Mouse (Mus musculus): ENCODE measurements at regions not wholly inside any gene's neighbourhood (a gene's known extent, or its start where the extent isn't known, plus 50 kb on each side); places are given as distances from the start of the nearest gene placed in this dataset.

GRCm38 (mm10) chr10:43751881-43752675, 149.5 kb downstream of the Qrsl1 start:
- H3K9ac ChIP-seq (ENCODE audit: low read length) = no peak overlapping the region
- no peaks in the 10 kb centered on the region for H3K9me3 ChIP-seq (ENCODE audit: control insufficient read depth, low read length)
- no peaks in the 10 kb centered on the region for H3K36me3 ChIP-seq (ENCODE audit: control insufficient read depth, insufficient read depth, low read length)
- H3K4me1 ChIP-seq (ENCODE audit: control insufficient read depth in 2 of 2, insufficient read depth in 2 of 2, low read length in 2 of 2) = peaks cover 6 to 13% of the 10 kb centered on the region in 2 experiments
- no peaks in the 10 kb centered on the region for H3K27me3 ChIP-seq (ENCODE audit: control insufficient read depth, insufficient read depth, low read length)
- WGBS = 40% methylated on average over 5 of the region's 5 CpGs
- ATAC-seq (ENCODE audit: insufficient number of reproducible peaks, insufficient read depth, low FRiP score, low read depth) = peak; percentile 43; the same call in 1 of the 2 replicates
- no peak overlapping the region for H3K27ac ChIP-seq (replicated peaks in 1 of 2; ENCODE audit: control insufficient read depth in 1 of 2, insufficient read depth in 1 of 2, low read depth in 2 of 2, low read length in 2 of 2)
- no peak overlapping the region for H3K4me3 ChIP-seq (ENCODE audit: control insufficient read depth in 1 of 2, insufficient read depth in 1 of 2, low read depth in 1 of 2, low read length in 2 of 2)
- H3K4me2 ChIP-seq (ENCODE audit: low read length) = no peak overlapping the region

- H3K4me1 ChIP-seq (ENCODE audit: control insufficient read depth in 2 of 2, insufficient read depth in 2 of 2, low read length in 2 of 2) = peaks cover 4 to 6% of the 10 kb centered on the region in 2 experiments
- 54% methylated on average over 6 of the region's 6 CpGs for WGBS
These were observed 144.5 kb downstream of the Qrsl1 start for GRCm38 (mm10) chr10:43756881-43757565.

GRCm38 (mm10) chr10:43758124-43759025, 143.2 kb downstream of the Qrsl1 start:
- Histone ChIP-seq H3K4me1 (ENCODE audit: control insufficient read depth in 2 of 2, insufficient read depth in 2 of 2, low read length in 2 of 2) (peaks cover 0 to 4% of the 10 kb centered on the region in 2 experiments; a peak in 1 of 4 replicates), H3K27ac (replicated peaks in 1 of 2; ENCODE audit: control insufficient read depth in 1 of 2, insufficient read depth in 1 of 2, low read depth in 2 of 2, low read length in 2 of 2) (no peak overlapping the region), H3K4me3 (ENCODE audit: control insufficient read depth in 1 of 2, insufficient read depth in 1 of 2, low read depth in 1 of 2, low read length in 2 of 2) (no peak overlapping the region), H3K4me2 (ENCODE audit: low read length) (no peak overlapping the region), H3K9me3 (ENCODE audit: control insufficient read depth, low read length) (no peaks in the 10 kb centered on the region), H3K27me3 (ENCODE audit: control insufficient read depth, insufficient read depth, low read length) (no peaks in the 10 kb centered on the region), H3K36me3 (ENCODE audit: control insufficient read depth, insufficient read depth, low read length) (no peaks in the 10 kb centered on the region), H3K9ac (ENCODE audit: low read length) (no peak overlapping the region)
- WGBS = 76% methylated on average over 10 of the region's 10 CpGs
- no peak for ATAC-seq (ENCODE audit: insufficient number of reproducible peaks, insufficient read depth, low FRiP score, low read depth)

More at GRCm38 (mm10) chr10:43756881-43757565, 144.5 kb downstream of the Qrsl1 start:
- H3K36me3 ChIP-seq (ENCODE audit: control insufficient read depth, insufficient read depth, low read length) = no peaks in the 10 kb centered on the region
- no peak overlapping the region for H3K4me2 ChIP-seq (ENCODE audit: low read length)
- H3K9ac ChIP-seq (ENCODE audit: low read length) = no peak overlapping the region
- H3K27me3 ChIP-seq (ENCODE audit: control insufficient read depth, insufficient read depth, low read length) = no peaks in the 10 kb centered on the region
- H3K27ac ChIP-seq (replicated peaks in 1 of 2; ENCODE audit: control insufficient read depth in 1 of 2, insufficient read depth in 1 of 2, low read depth in 2 of 2, low read length in 2 of 2) = no peak overlapping the region
- no peak for ATAC-seq (ENCODE audit: insufficient number of reproducible peaks, insufficient read depth, low FRiP score, low read depth)
- H3K9me3 ChIP-seq (ENCODE audit: control insufficient read depth, low read length) = no peaks in the 10 kb centered on the region
- H3K4me3 ChIP-seq (ENCODE audit: control insufficient read depth in 1 of 2, insufficient read depth in 1 of 2, low read depth in 1 of 2, low read length in 2 of 2) = no peak overlapping the region

GRCm38 (mm10) chr10:43759186-43759905, 142.2 kb downstream of the Qrsl1 start:
- Histone ChIP-seq H3K4me2 (ENCODE audit: low read length) (no peak overlapping the region), H3K9ac (ENCODE audit: low read length) (no peak overlapping the region), H3K9me3 (ENCODE audit: control insufficient read depth, low read length) (0 out of 2 replicates have a peak, but pooled peaks cover 4% of the 10 kb centered on the region), H3K27me3 (ENCODE audit: control insufficient read depth, insufficient read depth, low read length) (no peaks in the 10 kb centered on the region), H3K27ac (replicated peaks in 1 of 2; ENCODE audit: control insufficient read depth in 1 of 2, insufficient read depth in 1 of 2, low read depth in 2 of 2, low read length in 2 of 2) (no peak overlapping the region), H3K4me1 (ENCODE audit: control insufficient read depth in 2 of 2, insufficient read depth in 2 of 2, low read length in 2 of 2) (peaks cover 0 to 4% of the 10 kb centered on the region in 2 experiments; a peak in 1 of 4 replicates), H3K4me3 (ENCODE audit: control insufficient read depth in 1 of 2, insufficient read depth in 1 of 2, low read depth in 1 of 2, low read length in 2 of 2) (no peak overlapping the region), H3K36me3 (ENCODE audit: control insufficient read depth, insufficient read depth, low read length) (no peaks in the 10 kb centered on the region)
- ATAC-seq (ENCODE audit: insufficient number of reproducible peaks, insufficient read depth, low FRiP score, low read depth) = no peak
- WGBS = 61% methylated on average over 14 of the region's 14 CpGs

- 65% methylated on average over 5 of the region's 5 CpGs for WGBS
- Histone ChIP-seq H3K4me2 (ENCODE audit: low read length) (no peak overlapping the region), H3K9me3 (ENCODE audit: control insufficient read depth, low read length) (0 out of 2 replicates have a peak, but pooled peaks cover 4% of the 10 kb centered on the region), H3K9ac (ENCODE audit: low read length) (no peak overlapping the region), H3K36me3 (ENCODE audit: control insufficient read depth, insufficient read depth, low read length) (no peaks in the 10 kb centered on the region), H3K4me1 (ENCODE audit: control insufficient read depth in 2 of 2, insufficient read depth in 2 of 2, low read length in 2 of 2) (peaks cover 0 to 4% of the 10 kb centered on the region in 2 experiments; a peak in 1 of 4 replicates), H3K27ac (replicated peaks in 1 of 2; ENCODE audit: control insufficient read depth in 1 of 2, insufficient read depth in 1 of 2, low read depth in 2 of 2, low read length in 2 of 2) (no peak overlapping the region), H3K27me3 (ENCODE audit: control insufficient read depth, insufficient read depth, low read length) (no peaks in the 10 kb centered on the region), H3K4me3 (ENCODE audit: control insufficient read depth in 1 of 2, insufficient read depth in 1 of 2, low read depth in 1 of 2, low read length in 2 of 2) (no peak overlapping the region)
- ATAC-seq (ENCODE audit: insufficient number of reproducible peaks, insufficient read depth, low FRiP score, low read depth) = no peak
These were observed 141.7 kb downstream of the Qrsl1 start for GRCm38 (mm10) chr10:43759906-43760281.

GRCm38 (mm10) chr10:43761979-43762570, 139.5 kb downstream of the Qrsl1 start:
- Histone ChIP-seq H3K9me3 (ENCODE audit: control insufficient read depth, low read length) (0 out of 2 replicates have a peak, but pooled peaks cover 4% of the 10 kb centered on the region), H3K4me1 (ENCODE audit: control insufficient read depth in 2 of 2, insufficient read depth in 2 of 2, low read length in 2 of 2) (peaks cover 0 to 5% of the 10 kb centered on the region in 2 experiments; a peak in 1 of 4 replicates), H3K4me3 (ENCODE audit: control insufficient read depth in 1 of 2, insufficient read depth in 1 of 2, low read depth in 1 of 2, low read length in 2 of 2) (no peak overlapping the region), H3K27ac (replicated peaks in 1 of 2; ENCODE audit: control insufficient read depth in 1 of 2, insufficient read depth in 1 of 2, low read depth in 2 of 2, low read length in 2 of 2) (no peak overlapping the region), H3K36me3 (ENCODE audit: control insufficient read depth, insufficient read depth, low read length) (no peaks in the 10 kb centered on the region), H3K4me2 (ENCODE audit: low read length) (no peak overlapping the region), H3K27me3 (ENCODE audit: control insufficient read depth, insufficient read depth, low read length) (no peaks in the 10 kb centered on the region), H3K9ac (ENCODE audit: low read length) (no peak overlapping the region)
- 53% methylated on average over 6 of the region's 6 CpGs for WGBS
- ATAC-seq (ENCODE audit: insufficient number of reproducible peaks, insufficient read depth, low FRiP score, low read depth) = no peak
